ENCODE assay signal across 8 mouse cellular contexts in genomic region chr8:107205164-107205563, GRCm38 (mm10). TPM values are rescaled to one million over a fixed set of nuclear protein-coding genes. Genes with fewer than 3 reads are reported as not detected.
DNase-seq lines count a peak whose midpoint lies in the region.

No protein-coding gene starts in this region.

- DNase-seq in heart, adult 11 months, result peak; percentile 95
- DNase-seq in heart, adult 9 months (ENCODE audit: low spot score in 2 of 2), result no peak
- DNase-seq in layer of hippocampus, adult 8-10 months (ENCODE audit: low spot score in 2 of 2), result peak; percentile 12 to 22
- no peak for DNase-seq in layer of hippocampus, postnatal 36 days
- peak; percentile 12 for DNase-seq in brain, adult 2 months (ENCODE audit: low read depth, low spot score)
- DNase-seq in gastrocnemius, postnatal 10 days, result peak; percentile 18
- no peak for DNase-seq in ovary, postnatal 36 days (ENCODE audit: low spot score)
- DNase-seq in spleen, adult 18-20 months, result no peak

RNA-seq across cellular contexts. Expression of gene Cyb5b, which starts 54.7 kb away (rescaled TPM):
- total RNA-seq in layer of hippocampus, adult 8-10 months (2022), result 100 to 1,000 TPM; 109 to 113 (median 111) TPM
- total RNA-seq in layer of hippocampus, postnatal 36 days (2021), result 100 to 1,000 TPM; 106 to 109 TPM
- total RNA-seq in gastrocnemius, postnatal 10 days (2021), result 10 to 100 TPM; 29.4 to 32.5 TPM

Comparison
In these comparisons a context has a peak if more than half of its experiments do, and no peak if none do; other contexts are left out.
1. DNase-seq: peak in heart, adult 11 months (single experiment), layer of hippocampus, adult 8-10 months (2 of 2), brain, adult 2 months (single experiment) and gastrocnemius, postnatal 10 days (single experiment); none in heart, adult 9 months (0 of 2), layer of hippocampus, postnatal 36 days (0 of 2), ovary, postnatal 36 days (single experiment) and spleen, adult 18-20 months (0 of 2).